Mouse (Mus musculus): Measurements from ENCODE around the gene Lrch1. TPM values are rescaled to one million over a fixed set of nuclear protein-coding genes. Genes with fewer than 3 reads are reported as not detected.

The Lrch1 gene
- polyA plus RNA-seq, 1 experiment from 2014 or later = 6.8 TPM

DNA sequence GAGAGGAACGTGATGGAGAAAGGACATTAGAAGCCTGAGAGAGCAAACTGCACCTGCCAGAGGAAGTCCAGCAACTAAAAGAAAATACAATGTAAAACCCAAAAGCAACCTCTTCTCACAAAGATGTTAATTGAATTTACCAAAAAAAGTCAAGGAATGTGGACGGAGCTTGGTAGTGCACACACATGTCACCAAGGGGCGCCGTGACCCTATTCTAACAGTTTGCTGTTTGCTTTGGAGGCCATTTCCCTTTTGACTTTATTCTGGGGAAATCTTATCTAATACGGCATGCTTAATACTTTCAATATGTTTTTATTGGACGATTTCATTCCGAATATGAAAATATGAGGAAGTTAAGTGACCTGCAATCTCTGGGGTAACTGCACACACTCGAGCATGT is 158.9 kb downstream of the Lrch1 start:
- Histone ChIP-seq H3K27ac (ENCODE audit: low read depth, low read length) (no peak overlapping the region), H3K9me3 (replicated peaks; ENCODE audit: control insufficient read depth, low read length) (no peaks in the 10 kb centered on the region), H3K4me2 (ENCODE audit: low read length) (no peak overlapping the region), H3K27me3 (replicated peaks; ENCODE audit: control insufficient read depth, insufficient read depth, low read length) (no peaks in the 10 kb centered on the region), H3K9ac (ENCODE audit: low read length) (no peak overlapping the region), H3K4me3 (ENCODE audit: low read depth, low read length) (no peak overlapping the region), H3K4me1 (ENCODE audit: control insufficient read depth, insufficient read depth, low read length) (no peaks in the 10 kb centered on the region), H3K36me3 (ENCODE audit: control insufficient read depth, insufficient read depth, low read length) (peaks cover 18% of the 10 kb centered on the region)
- no peak for DNase-seq (ENCODE audit: low spot score)
- WGBS = 91% methylated on average over 8 of the region's 8 CpGs
- no peak for ATAC-seq

- H3K27me3 ChIP-seq (replicated peaks; ENCODE audit: control insufficient read depth, insufficient read depth, low read length) = no peaks in the 10 kb centered on the region
- DNase-seq (ENCODE audit: low spot score) (no peak), ATAC-seq (no peak)
- H3K9me3 ChIP-seq (replicated peaks; ENCODE audit: control insufficient read depth, low read length) = no peaks in the 10 kb centered on the region
- H3K4me2 ChIP-seq (ENCODE audit: low read length) = no peak overlapping the region
- peaks cover 18% of the 10 kb centered on the region for H3K36me3 ChIP-seq (ENCODE audit: control insufficient read depth, insufficient read depth, low read length)
- H3K4me3 ChIP-seq (ENCODE audit: low read depth, low read length) = no peak overlapping the region
- H3K9ac ChIP-seq (ENCODE audit: low read length) = no peak overlapping the region
- no peak overlapping the region for H3K27ac ChIP-seq (ENCODE audit: low read depth, low read length)
- no peaks in the 10 kb centered on the region for H3K4me1 ChIP-seq (ENCODE audit: control insufficient read depth, insufficient read depth, low read length)
- 76% methylated on average over 3 of the region's 3 CpGs for WGBS
Measured at GRCm38 (mm10) chr14:74787717-74788116, 160.0 kb downstream of the Lrch1 start.

- Histone ChIP-seq H3K4me1 (ENCODE audit: control insufficient read depth, insufficient read depth, low read length) (no peaks in the 10 kb centered on the region), H3K36me3 (ENCODE audit: control insufficient read depth, insufficient read depth, low read length) (peaks cover 18% of the 10 kb centered on the region), H3K4me2 (ENCODE audit: low read length) (no peak overlapping the region), H3K27ac (ENCODE audit: low read depth, low read length) (no peak overlapping the region), H3K9me3 (replicated peaks; ENCODE audit: control insufficient read depth, low read length) (no peaks in the 10 kb centered on the region), H3K4me3 (ENCODE audit: low read depth, low read length) (no peak overlapping the region), H3K9ac (ENCODE audit: low read length) (no peak overlapping the region), H3K27me3 (replicated peaks; ENCODE audit: control insufficient read depth, insufficient read depth, low read length) (no peaks in the 10 kb centered on the region)
- DNase-seq (ENCODE audit: low spot score) = no peak
- 93% methylated on average over 11 of the region's 11 CpGs for WGBS
- no peak for ATAC-seq
Measured at GRCm38 (mm10) chr14:74784243-74784934, 163.3 kb downstream of the Lrch1 start.

GRCm38 (mm10) chr14:74774046-74774619 is 173.5 kb downstream of the Lrch1 start:
- no peaks in the 10 kb centered on the region for H3K9me3 ChIP-seq (replicated peaks; ENCODE audit: control insufficient read depth, low read length)
- H3K27me3 ChIP-seq (replicated peaks; ENCODE audit: control insufficient read depth, insufficient read depth, low read length) = no peaks in the 10 kb centered on the region
- ATAC-seq (no peak), DNase-seq (ENCODE audit: low spot score) (no peak)
- 76% methylated on average over 10 of the region's 10 CpGs for WGBS
- H3K4me2 ChIP-seq (ENCODE audit: low read length) = no peak overlapping the region
- no peak overlapping the region for H3K9ac ChIP-seq (ENCODE audit: low read length)
- H3K4me3 ChIP-seq (ENCODE audit: low read depth, low read length) = no peak overlapping the region
- H3K4me1 ChIP-seq (ENCODE audit: control insufficient read depth, insufficient read depth, low read length) = no peaks in the 10 kb centered on the region
- no peak overlapping the region for H3K27ac ChIP-seq (ENCODE audit: low read depth, low read length)
- H3K36me3 ChIP-seq (ENCODE audit: control insufficient read depth, insufficient read depth, low read length) = peaks cover 10% of the 10 kb centered on the region; the same call in 1 of the 2 replicates

GRCm38 (mm10) chr14:74767892-74768291 is 179.8 kb downstream of the Lrch1 start:
- H3K4me1 ChIP-seq (ENCODE audit: control insufficient read depth, insufficient read depth, low read length) = no peaks in the 10 kb centered on the region
- no peaks in the 10 kb centered on the region for H3K27me3 ChIP-seq (replicated peaks; ENCODE audit: control insufficient read depth, insufficient read depth, low read length)
- H3K9ac ChIP-seq (ENCODE audit: low read length) = no peak overlapping the region
- H3K9me3 ChIP-seq (replicated peaks; ENCODE audit: control insufficient read depth, low read length) = no peaks in the 10 kb centered on the region
- no peak overlapping the region for H3K4me2 ChIP-seq (ENCODE audit: low read length)
- H3K27ac ChIP-seq (ENCODE audit: low read depth, low read length) = no peak overlapping the region
- H3K4me3 ChIP-seq (ENCODE audit: low read depth, low read length) = no peak overlapping the region
- peaks cover 15% of the 10 kb centered on the region; the same call in 1 of the 2 replicates for H3K36me3 ChIP-seq (ENCODE audit: control insufficient read depth, insufficient read depth, low read length)
- peak; percentile 52; the same call in 1 of the 2 replicates for ATAC-seq
- peak; percentile 59 for DNase-seq (ENCODE audit: low spot score)
- 62% methylated on average over 1 of the region's 1 CpGs for WGBS

DNA sequence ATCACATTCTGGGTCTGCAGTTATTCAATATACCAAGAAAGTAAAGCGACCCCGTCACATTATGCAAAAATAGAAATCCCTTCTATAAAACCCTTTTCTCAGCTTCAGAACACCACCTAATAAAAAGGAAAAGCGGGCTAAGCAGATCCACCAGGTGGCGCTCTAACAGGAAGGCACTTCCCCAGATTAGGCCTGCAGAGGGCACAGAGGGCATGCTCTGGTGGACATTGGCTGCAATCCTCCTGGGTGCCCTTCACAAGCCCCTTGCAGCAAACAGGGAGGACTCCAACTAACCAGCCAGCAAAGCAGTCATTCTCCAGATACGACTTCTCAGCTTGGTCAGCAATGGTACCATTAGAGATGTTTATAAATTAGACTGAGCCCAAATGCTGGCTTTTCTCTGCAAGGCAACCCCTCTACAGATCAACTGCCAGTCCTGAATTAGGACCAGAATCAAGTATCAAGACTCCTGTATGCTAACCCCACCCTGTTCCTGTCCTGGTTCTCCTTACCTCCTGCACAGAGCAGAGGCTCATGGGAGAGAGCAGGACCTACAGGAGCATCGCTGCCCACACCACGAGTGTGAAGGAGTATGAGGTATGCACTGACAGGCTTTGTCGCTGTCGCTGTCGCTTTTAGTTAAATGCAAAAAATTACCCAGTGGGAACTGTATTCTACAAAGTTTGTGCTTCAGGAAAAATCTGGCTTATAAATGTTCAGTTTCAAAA is 183.3 kb downstream of the Lrch1 start:
- Histone ChIP-seq H3K9me3 (replicated peaks; ENCODE audit: control insufficient read depth, low read length) (no peaks in the 10 kb centered on the region), H3K36me3 (ENCODE audit: control insufficient read depth, insufficient read depth, low read length) (0 out of 2 replicates have a peak, but pooled peaks cover 6% of the 10 kb centered on the region), H3K9ac (ENCODE audit: low read length) (no peak overlapping the region), H3K27ac (ENCODE audit: low read depth, low read length) (no peak overlapping the region), H3K27me3 (replicated peaks; ENCODE audit: control insufficient read depth, insufficient read depth, low read length) (no peaks in the 10 kb centered on the region), H3K4me2 (ENCODE audit: low read length) (no peak overlapping the region), H3K4me1 (ENCODE audit: control insufficient read depth, insufficient read depth, low read length) (no peaks in the 10 kb centered on the region), H3K4me3 (ENCODE audit: low read depth, low read length) (no peak overlapping the region)
- DNase-seq (ENCODE audit: low spot score) (peak; percentile 76), ATAC-seq (peak; percentile 54)
- 58% methylated on average over 10 of the region's 10 CpGs for WGBS

DNA sequence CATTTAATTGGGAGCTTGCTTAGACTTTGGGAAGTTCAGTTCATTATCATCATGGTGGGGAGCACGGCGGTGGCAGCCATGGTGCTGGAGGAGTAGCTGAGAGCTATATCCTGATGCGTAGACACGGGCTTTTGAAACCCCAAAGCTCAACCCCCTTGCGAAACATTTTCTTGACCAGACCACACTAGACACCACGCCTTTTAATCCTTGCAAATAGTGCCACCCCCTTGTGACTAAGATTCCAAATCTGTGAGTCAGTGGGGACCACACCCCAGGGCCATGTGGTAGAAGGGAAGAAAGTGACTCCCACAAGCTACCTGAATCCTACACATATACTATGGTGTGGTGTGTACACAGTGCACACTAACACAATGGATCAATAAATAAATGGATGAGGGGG is 210.8 kb downstream of the Lrch1 start:
- ATAC-seq (no peak), DNase-seq (ENCODE audit: low spot score) (no peak)
- Histone ChIP-seq H3K27me3 (replicated peaks; ENCODE audit: control insufficient read depth, insufficient read depth, low read length) (no peaks in the 10 kb centered on the region), H3K9me3 (replicated peaks; ENCODE audit: control insufficient read depth, low read length) (no peaks in the 10 kb centered on the region), H3K4me3 (ENCODE audit: low read depth, low read length) (no peak overlapping the region), H3K27ac (ENCODE audit: low read depth, low read length) (no peak overlapping the region), H3K36me3 (ENCODE audit: control insufficient read depth, insufficient read depth, low read length) (peaks cover 50% of the 10 kb centered on the region), H3K4me1 (ENCODE audit: control insufficient read depth, insufficient read depth, low read length) (peaks cover 10% of the 10 kb centered on the region), H3K9ac (ENCODE audit: low read length) (no peak overlapping the region), H3K4me2 (ENCODE audit: low read length) (no peak overlapping the region)
- 97% methylated on average over 6 of the region's 6 CpGs for WGBS

DNA sequence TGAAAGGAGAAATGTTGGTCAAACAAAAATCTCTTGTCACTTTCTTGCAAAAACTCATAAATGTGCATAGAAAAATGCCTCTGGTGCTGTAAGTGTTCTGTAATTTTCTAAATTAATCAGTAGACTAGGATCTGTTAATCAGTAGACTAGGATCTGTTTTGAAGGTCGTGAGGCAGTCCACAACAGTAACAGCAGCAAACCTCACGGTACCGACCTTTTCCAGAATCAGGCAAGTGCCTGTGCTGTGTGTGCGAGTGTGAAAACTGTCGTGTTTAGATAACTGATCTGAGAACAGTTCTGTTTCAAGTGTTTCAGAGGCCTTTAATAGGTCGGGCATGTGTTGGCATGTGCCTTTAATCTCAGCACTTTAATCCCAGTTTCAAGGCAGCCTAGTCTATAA is 212.2 kb downstream of the Lrch1 start:
- H3K27me3 ChIP-seq (replicated peaks; ENCODE audit: control insufficient read depth, insufficient read depth, low read length) = no peaks in the 10 kb centered on the region
- 90% methylated on average over 6 of the region's 6 CpGs for WGBS
- no peak for DNase-seq (ENCODE audit: low spot score)
- peaks cover 36% of the 10 kb centered on the region for H3K36me3 ChIP-seq (ENCODE audit: control insufficient read depth, insufficient read depth, low read length)
- no peak for ATAC-seq
- H3K4me3 ChIP-seq (ENCODE audit: low read depth, low read length) = no peak overlapping the region
- no peak overlapping the region for H3K27ac ChIP-seq (ENCODE audit: low read depth, low read length)
- H3K9me3 ChIP-seq (replicated peaks; ENCODE audit: control insufficient read depth, low read length) = no peaks in the 10 kb centered on the region
- no peak overlapping the region for H3K4me2 ChIP-seq (ENCODE audit: low read length)
- H3K4me1 ChIP-seq (ENCODE audit: control insufficient read depth, insufficient read depth, low read length) = peaks cover 10% of the 10 kb centered on the region
- H3K9ac ChIP-seq (ENCODE audit: low read length) = no peak overlapping the region

- Histone ChIP-seq H3K4me2 (ENCODE audit: low read length) (peak overlapping the region; percentile 72), H3K9ac (ENCODE audit: low read length) (peak overlapping the region; percentile 84; the same call in 1 of the 2 replicates), H3K4me3 (ENCODE audit: low read depth, low read length) (peak overlapping the region; percentile 81; the same call in 1 of the 2 replicates), H3K36me3 (ENCODE audit: control insufficient read depth, insufficient read depth, low read length) (peaks cover 17% of the 10 kb centered on the region; the same call in 1 of the 2 replicates), H3K27me3 (replicated peaks; ENCODE audit: control insufficient read depth, insufficient read depth, low read length) (no peaks in the 10 kb centered on the region), H3K9me3 (replicated peaks; ENCODE audit: control insufficient read depth, low read length) (no peaks in the 10 kb centered on the region), H3K4me1 (ENCODE audit: control insufficient read depth, insufficient read depth, low read length) (peaks cover 10% of the 10 kb centered on the region), H3K27ac (ENCODE audit: low read depth, low read length) (no peak overlapping the region)
- 42% methylated on average over 2 of the region's 2 CpGs for WGBS
- no peak for ATAC-seq
- no peak for DNase-seq (ENCODE audit: low spot score)
Measured at GRCm38 (mm10) chr14:74733397-74733796, 214.3 kb downstream of the Lrch1 start.
